Mouse (Mus musculus) olfactory bulb, adult 2 months (tissue): ENCODE results near the gene Rora.

Source experiments
- CTCF ChIP-seq: fragments of 200-500 bp; IDR thresholded peaks from 2 replicates; pipeline ENCODE4 v1.5.1; 2012; ENCODE audit warnings: low read depth, mild to moderate bottlenecking, low read length, moderate library complexity; ENCODE audit not compliant: insufficient read depth
- POLR2A ChIP-seq: fragments of 200-500 bp; IDR thresholded peaks from 2 replicates; pipeline ENCODE4 v1.6.1; 2012; ENCODE audit warnings: mild to moderate bottlenecking, low read depth, low read length, moderate library complexity; ENCODE audit not compliant: insufficient read depth

DNA sequence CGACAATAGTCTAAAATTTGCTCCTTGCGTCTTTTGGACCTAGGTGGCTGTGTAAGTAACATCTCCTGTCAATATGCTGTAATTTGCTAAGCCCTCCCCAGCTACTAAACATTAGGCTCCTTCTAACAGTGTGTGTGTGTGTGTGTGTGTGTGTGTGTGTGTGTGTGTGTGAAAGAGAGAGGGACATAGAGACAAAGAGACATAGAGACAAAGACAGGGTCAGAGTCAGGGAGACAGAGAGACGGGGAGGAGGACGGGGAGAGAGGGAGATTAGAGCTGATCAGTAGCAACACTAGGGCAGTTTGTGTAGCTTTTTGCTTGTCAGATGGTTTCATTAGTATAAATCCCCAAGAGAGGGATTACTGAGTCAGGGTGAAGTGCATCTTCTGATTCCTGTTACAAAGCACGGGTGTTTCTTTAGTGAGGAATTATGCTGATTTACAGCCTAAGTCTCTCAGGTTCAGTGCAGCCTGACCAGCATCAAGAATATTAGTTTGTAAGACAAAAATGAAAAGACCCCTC, 437.2 kb downstream of the Rora start:
- TF ChIP-seq CTCF, result no peak
- TF ChIP-seq POLR2A, result no peak
